Mouse (Mus musculus): ENCODE measurements around the gene Tmem145.

Tmem145 gene

GRCm38 (mm10) chr7:25293191-25293739 lies 12.6 kb upstream of the Tmem145 start:
- peak; percentile 12 for DNase-seq

DNA sequence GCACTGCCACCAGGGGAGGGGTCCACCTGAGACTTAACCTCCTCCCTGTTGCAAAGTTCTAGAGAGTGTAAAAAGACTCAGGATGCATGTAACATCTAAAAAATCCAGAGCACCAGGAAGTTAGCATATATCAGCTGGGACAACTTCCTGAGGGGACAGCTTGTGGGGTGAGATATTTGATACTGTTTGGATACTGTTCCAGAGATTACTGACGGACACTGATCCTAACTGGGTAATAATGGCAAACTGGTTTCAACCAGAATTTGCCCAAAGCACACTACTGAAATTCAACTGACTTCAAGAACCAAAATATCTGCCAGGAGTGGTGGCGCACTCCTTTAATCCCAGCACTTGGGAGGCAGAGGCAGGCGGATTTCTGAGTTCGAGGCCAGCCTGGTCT lies 11.4 kb upstream of the Tmem145 start:
- DNase-seq = no peak

- DNase-seq = no peak
These were observed 10.8 kb upstream of the Tmem145 start for GRCm38 (mm10) chr7:25294960-25295722.

- DNase-seq = peak; percentile 80
These were observed 8.9 kb upstream of the Tmem145 start for GRCm38 (mm10) chr7:25296945-25297453.

DNA sequence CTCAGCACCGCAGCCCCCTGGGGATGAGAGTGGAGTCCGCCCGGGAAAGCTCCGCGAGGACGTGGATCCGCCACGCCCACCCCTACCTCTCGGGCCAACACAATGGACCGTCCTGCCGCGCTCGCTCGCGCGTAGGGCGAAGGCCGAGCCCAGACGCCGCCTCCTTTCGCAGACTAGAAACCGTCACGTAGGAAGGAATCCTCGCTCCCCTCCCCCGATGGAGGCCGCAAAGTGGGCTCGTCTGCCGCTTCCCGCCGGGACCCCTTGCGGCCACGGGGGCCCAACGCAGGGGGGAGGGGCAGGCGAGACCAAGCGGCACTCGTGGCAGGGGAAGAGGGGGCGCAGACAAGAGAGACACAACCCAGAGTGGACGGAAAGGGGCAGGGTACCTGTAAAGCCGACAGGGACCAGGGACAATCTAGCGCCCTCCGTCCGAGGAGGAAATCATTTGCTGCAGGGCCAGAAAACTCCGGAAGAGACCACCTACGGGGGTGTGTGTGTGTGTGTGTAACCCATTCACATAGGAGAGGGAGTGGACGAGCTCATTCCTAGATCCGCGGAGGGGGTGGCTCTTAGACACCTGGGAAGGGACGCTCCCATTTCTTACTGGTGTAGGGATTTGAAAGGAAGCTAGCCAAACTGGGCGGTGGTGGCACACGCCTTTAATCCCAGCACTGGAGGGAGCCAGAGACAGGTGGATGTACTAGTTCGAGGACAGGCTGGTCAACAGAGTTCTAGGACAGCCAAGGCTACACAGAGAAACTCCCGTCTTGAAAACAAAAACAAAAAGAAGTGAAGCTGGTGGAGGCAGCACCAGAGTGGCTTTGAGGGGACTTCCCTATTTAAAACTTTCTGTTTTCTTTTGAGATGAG lies 8.2 kb upstream of the Tmem145 start, which contains the start of gene Pafah1b3:
TSS of gene Pafah1b3 (minus strand) at position 533 of the 872 bp plus-strand sequence.
- peak; percentile 93 for DNase-seq

DNA sequence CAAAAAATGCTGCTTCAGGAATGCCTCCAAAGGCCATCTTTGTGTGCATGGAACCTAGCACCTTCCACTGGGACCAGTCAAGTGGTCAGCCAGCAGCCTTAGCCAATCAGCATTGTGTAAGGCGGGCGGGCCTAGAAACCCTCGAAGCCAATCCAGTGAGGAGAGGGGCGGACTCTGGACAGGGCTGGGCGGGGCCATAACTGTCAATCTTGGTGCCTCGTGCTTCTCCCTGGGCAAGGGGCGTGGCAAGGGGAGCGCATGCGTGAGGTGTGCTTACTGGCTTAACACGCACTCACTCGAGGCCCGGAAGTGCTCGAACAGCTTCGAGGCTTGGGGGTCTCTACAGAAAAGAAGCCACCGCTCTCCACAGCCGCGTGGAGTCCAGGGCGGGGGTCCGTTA lies 4.8 kb upstream of the Tmem145 start, which contains the start of gene Prr19:
TSS of gene Prr19 (plus strand) at position 349 of the 400 bp plus-strand sequence.
- peak; percentile 34 for DNase-seq

GRCm38 (mm10) chr7:25303003-25303684 lies 2.8 kb upstream of the Tmem145 start:
- DNase-seq = no peak

GRCm38 (mm10) chr7:25303685-25304006 lies 2.3 kb upstream of the Tmem145 start:
- DNase-seq = no peak

DNA sequence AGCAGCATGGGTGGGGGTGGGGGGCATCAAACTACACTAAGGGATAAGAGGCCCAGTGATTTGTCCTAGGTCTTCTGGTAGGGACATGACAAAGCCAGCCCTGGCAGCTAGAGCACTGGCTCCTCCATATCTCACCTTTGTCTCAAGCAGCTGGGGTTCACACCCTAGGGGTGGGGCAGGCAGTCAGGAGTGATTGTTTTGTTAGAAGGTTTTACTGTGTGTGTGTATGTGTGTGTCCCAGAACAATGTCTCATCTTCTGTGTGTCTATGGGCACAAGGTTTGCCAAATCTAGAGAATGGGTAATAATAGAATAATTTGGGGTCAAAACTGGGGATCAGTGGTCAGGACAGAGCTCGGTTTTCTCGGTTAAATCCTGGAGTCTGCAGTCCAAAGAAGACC lies 425 bp upstream of the Tmem145 start:
- no peak for DNase-seq

GRCm38 (mm10) chr7:25306614-25306996 lies 699 bp downstream of the Tmem145 start:
- no peak for DNase-seq

DNA sequence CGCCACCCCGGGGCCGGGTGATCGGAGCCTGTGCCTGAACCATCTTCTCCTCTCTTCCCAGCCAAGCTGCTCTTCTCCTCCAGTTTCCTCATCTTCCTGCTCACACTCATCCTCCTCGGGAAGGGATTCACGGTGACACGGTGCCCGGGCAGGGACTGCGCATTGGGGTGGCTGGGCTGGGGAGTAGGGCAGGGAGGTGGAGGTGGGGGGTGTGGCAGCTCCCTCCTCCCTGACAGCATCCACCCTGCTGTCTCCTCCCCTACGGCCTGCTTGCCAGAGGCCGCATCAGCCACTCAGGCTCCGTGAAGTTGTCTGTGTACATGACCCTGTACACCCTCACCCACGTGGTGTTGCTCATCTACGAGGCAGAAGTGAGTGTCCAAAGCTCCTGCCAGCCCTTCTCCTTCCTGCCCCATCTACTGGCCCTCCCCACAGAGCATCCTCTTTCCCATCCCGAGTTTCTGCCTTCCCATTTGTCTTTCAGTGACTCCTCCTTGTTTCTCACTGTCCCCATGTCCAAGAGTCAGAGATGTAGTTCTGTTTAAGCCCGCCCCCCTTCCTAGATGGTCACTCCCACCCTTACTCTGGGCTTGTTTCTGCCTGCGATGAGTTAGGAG lies 2.9 kb downstream of the Tmem145 start:
- DNase-seq = no peak

DNA sequence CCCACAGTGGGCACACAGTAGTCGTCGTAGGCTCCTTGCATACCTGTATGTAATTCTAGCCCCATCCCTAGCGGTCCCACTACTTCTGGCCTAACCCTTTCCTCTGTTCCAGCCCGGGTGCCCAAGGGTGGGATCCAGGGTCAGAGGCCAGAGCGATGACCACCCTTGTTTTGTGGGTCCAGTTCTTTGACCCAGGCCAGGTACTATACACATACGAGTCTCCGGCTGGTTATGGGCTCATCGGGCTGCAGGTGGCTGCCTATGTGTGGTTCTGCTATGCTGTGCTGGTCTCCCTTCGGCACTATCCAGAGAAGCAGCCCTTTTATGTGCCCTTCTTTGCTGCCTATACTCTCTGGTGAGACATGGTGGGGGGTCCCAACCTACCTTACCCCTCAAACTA lies 3.5 kb downstream of the Tmem145 start:
- no peak for DNase-seq

- DNase-seq = no peak
These were observed 5.3 kb downstream of the Tmem145 start for GRCm38 (mm10) chr7:25311193-25311592.

- DNase-seq = no peak
These were observed 7.4 kb downstream of the Tmem145 start for GRCm38 (mm10) chr7:25313325-25313724.

GRCm38 (mm10) chr7:25314606-25315305 lies 8.8 kb downstream of the Tmem145 start:
- peak; percentile 38 for DNase-seq

GRCm38 (mm10) chr7:25315306-25316041 lies 9.6 kb downstream of the Tmem145 start:
- DNase-seq = peak; percentile 42

DNA sequence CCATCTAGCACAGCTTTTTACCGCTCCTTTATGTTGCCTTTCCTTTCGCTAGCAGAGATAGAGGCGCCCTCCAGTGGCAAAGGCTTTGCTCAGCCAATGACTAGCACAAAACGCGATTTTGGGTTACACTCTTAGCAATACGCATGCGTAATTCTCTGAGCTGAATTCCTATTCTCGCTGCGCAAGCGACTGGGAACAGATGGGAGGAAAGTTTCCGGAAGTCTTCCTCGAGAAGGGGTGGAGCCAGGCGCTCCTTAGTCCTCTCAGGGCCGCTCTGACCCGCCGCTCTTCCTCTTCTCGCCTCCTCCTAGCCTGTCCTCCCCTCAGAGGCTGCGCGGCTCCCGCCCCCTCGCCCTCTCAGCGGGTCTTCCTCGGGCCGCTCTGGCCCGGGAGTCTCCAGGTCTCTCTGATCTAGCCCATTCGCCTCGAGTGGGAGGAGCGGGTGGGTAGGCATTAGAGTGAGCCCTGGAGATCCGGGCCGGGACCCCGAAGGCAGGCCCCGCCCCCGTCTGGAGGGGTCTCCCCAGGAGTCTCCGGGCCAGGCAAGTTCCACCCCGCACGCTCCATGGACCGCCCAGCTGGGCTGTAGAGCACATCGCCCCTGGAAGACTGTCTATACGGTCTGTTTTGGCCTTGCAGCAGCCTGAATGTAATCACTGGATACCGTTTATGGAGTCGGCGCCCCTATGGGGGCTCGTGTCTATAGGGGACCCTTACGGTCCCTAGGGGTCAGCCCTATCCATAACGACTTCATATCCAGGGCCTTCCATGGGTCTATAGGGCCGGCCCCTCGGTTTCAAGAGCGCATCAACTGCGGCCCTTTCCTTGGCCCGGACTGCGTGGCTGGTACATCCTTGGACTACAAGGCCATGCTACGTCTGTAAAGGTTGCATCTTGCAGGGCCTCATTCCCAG lies 10.9 kb downstream of the Tmem145 start, which contains the start of gene Megf8:
TSS of gene Megf8 (plus strand) at position 633 of the 914 bp plus-strand sequence.
- peak; percentile 96 for DNase-seq

DNA sequence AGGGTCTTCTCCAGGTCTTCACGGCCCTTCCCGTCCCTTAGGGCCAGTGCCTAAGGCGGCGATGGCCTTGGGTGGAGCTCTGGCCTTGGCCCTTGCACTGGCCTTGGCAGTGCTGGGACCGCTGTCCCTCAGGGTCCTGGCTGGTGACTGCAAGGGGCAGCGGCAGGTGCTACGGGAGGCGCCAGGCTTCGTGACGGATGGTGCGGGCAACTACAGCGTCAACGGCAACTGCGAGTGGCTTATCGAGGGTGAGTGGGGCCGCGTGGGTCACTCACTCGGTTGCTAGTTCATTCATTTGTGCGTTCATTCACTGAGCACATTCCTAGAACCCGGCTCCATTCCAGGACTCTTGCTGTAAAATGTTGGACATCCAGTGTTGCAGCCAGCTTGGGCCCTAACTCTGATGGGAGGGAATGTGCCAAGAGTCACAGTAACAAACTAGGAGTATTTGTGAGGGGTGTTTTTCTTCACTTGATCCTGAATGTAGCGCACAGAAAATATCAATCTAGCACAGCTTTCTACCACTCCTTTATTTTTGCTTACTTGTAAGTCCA lies 11.6 kb downstream of the Tmem145 start:
- no peak for DNase-seq

- no peak for DNase-seq
These were observed 16.2 kb downstream of the Tmem145 start for GRCm38 (mm10) chr7:25322058-25322484.

Data from thymus, postnatal 4 days (tissue).